Mouse (Mus musculus) MEL (cell line): Measurements from ENCODE around the gene Casz1. TPM values are rescaled to one million over a fixed set of nuclear protein-coding genes. Genes with fewer than 3 reads are reported as not detected.

ENCODE experiments used
- DNase-seq: peaks from one replicate; pipeline ENCODE4 v3.0.0; 2011; ENCODE audit warnings: low read depth, low spot score
- H3K27ac ChIP-seq: 2 replicates; pipeline ENCODE4 v1.5.1; 2012; ENCODE audit warnings: low read depth, mild to moderate bottlenecking, control low read depth, low read length, moderate library complexity; ENCODE audit not compliant: control insufficient read depth
- H3K27me3 ChIP-seq, 2 experiments: fragments of 150-350 bp in 1 of 2; sonication (generic) in 1 of 2; 2 replicates each; pipeline ENCODE4 v1.6.1; 2012; ENCODE audit warnings: low read length in 2 of 2, mild to moderate bottlenecking in 2 of 2, improper control_type of control experiment in 1 of 2, moderate library complexity in 1 of 2; ENCODE audit not compliant: insufficient read depth in 2 of 2, control insufficient read depth in 1 of 2
- H3K36me3 ChIP-seq, 2 experiments: 2 replicates each; pipeline ENCODE4 v1.6.1; 2012 to 2014; ENCODE audit warnings: low read length in 2 of 2, improper control_type of control experiment in 1 of 2, inconsistent platforms in 1 of 2, mild to moderate bottlenecking in 1 of 2; ENCODE audit not compliant: insufficient read depth in 2 of 2, control insufficient read depth in 1 of 2
- H3K4me1 ChIP-seq, 2 experiments: fragments of 150-350 bp in 1 of 2; sonication (generic) in 1 of 2; 2 replicates each; pipeline ENCODE4 v1.6.1; 2012; ENCODE audit warnings: low read length in 2 of 2, improper control_type of control experiment in 1 of 2, mild to moderate bottlenecking in 1 of 2; ENCODE audit not compliant: insufficient read depth in 2 of 2, control insufficient read depth in 1 of 2
- H3K4me3 ChIP-seq, 2 experiments: fragments of 150-350 bp in 1 of 2; sonication (generic) in 1 of 2; 2 replicates each; pipeline ENCODE4 v1.5.1; 2012; ENCODE audit warnings: low read depth in 2 of 2, low read length in 2 of 2, mild to moderate bottlenecking in 2 of 2, moderate library complexity in 2 of 2, control low read depth in 1 of 2, improper control_type of control experiment in 1 of 2; ENCODE audit not compliant: control insufficient read depth in 1 of 2, insufficient read depth in 1 of 2
- H3K79me2 ChIP-seq: 2 replicates; pipeline ENCODE4 v1.6.1; 2012; ENCODE audit warnings: mild to moderate bottlenecking, low read length, moderate library complexity; ENCODE audit not compliant: control insufficient read depth, poor library complexity, insufficient read depth
- H3K9ac ChIP-seq: 2 replicates; pipeline ENCODE4 v1.6.1; 2012; ENCODE audit warnings: low read depth, mild to moderate bottlenecking, control low read depth, low read length, moderate library complexity; ENCODE audit not compliant: control insufficient read depth, poor library complexity, severe bottlenecking
- H3K9me3 ChIP-seq: fragments of 150-350 bp; sonication (generic); replicated peaks from 2 replicates; pipeline ENCODE4 v1.6.1; 2012; ENCODE audit warnings: mild to moderate bottlenecking, low read length, improper control_type of control experiment, moderate library complexity; ENCODE audit not compliant: insufficient read depth
- BHLHE40 ChIP-seq: IDR thresholded peaks from 2 replicates; pipeline ENCODE4 v1.6.1; 2012; ENCODE audit warnings: low read depth, mild to moderate bottlenecking, inconsistent platforms, low read length, improper control_type of control experiment, borderline replicate concordance
- CTCF ChIP-seq, 3 experiments: IDR thresholded peaks in 2 of 3; conservative IDR thresholded peaks in 1 of 3; 2 replicates each; pipeline ENCODE4 v1.5.1; 2011 to 2012; ENCODE audit warnings: low read length in 3 of 3, low read depth in 2 of 3, mild to moderate bottlenecking in 2 of 3, improper control_type of control experiment in 1 of 3, inconsistent platforms in 1 of 3, mixed read lengths in 1 of 3, moderate library complexity in 1 of 3; ENCODE audit not compliant: control insufficient read depth in 1 of 3, insufficient read depth in 1 of 3, poor library complexity in 1 of 3, severe bottlenecking in 1 of 3
- E2F4 ChIP-seq: IDR thresholded peaks from 2 replicates; pipeline ENCODE4 v1.6.1; 2011; ENCODE audit warnings: low read depth, low read length, improper control_type of control experiment, borderline replicate concordance
- ELF1 ChIP-seq: IDR thresholded peaks from 2 replicates; pipeline ENCODE4 v1.6.1; 2014; ENCODE audit warnings: low read depth, mild to moderate bottlenecking, inconsistent platforms, low read length, improper control_type of control experiment, moderate library complexity
- EP300 ChIP-seq, 2 experiments: IDR thresholded peaks; 2 replicates each; pipeline ENCODE4 v1.6.1; 2011; ENCODE audit warnings: improper control_type of control experiment in 2 of 2, low read length in 2 of 2, low read depth in 1 of 2, mild to moderate bottlenecking in 1 of 2
- ETS1 ChIP-seq: IDR thresholded peaks from 2 replicates; pipeline ENCODE4 v1.6.1; 2012; ENCODE audit warnings: low read depth, mild to moderate bottlenecking, inconsistent platforms, low read length, improper control_type of control experiment, moderate library complexity
- GABPA ChIP-seq: IDR thresholded peaks from 2 replicates; pipeline ENCODE4 v1.6.1; 2012; ENCODE audit warnings: low read depth, mild to moderate bottlenecking, inconsistent platforms, low read length, improper control_type of control experiment, moderate library complexity
- HCFC1 ChIP-seq: IDR thresholded peaks from 2 replicates; pipeline ENCODE4 v1.6.1; 2012; ENCODE audit warnings: low read depth, mild to moderate bottlenecking, inconsistent platforms, low read length, improper control_type of control experiment, moderate library complexity
- JUND ChIP-seq: IDR thresholded peaks from 2 replicates; pipeline ENCODE4 v1.6.1; 2011; ENCODE audit warnings: low read depth, mild to moderate bottlenecking, improper control_type of control experiment, low read length
- KAT2A ChIP-seq: conservative IDR thresholded peaks from 2 replicates; pipeline ENCODE4 v1.6.1; 2012; ENCODE audit warnings: low read depth, low read length, improper control_type of control experiment, inconsistent platforms
- MEF2A ChIP-seq: IDR thresholded peaks from 2 replicates; pipeline ENCODE4 v1.6.1; 2014; ENCODE audit warnings: low read depth, mild to moderate bottlenecking, inconsistent platforms, low read length, improper control_type of control experiment; ENCODE audit not compliant: poor library complexity, insufficient replicate concordance, severe bottlenecking; ENCODE audit errors: extremely low read depth
- MYB ChIP-seq: IDR thresholded peaks from 2 replicates; pipeline ENCODE4 v1.6.1; 2011; ENCODE audit warnings: mild to moderate bottlenecking, low read depth, low read length, improper control_type of control experiment
- NRF1 ChIP-seq: IDR thresholded peaks from 2 replicates; pipeline ENCODE4 v1.6.1; 2014; ENCODE audit warnings: low read depth, mild to moderate bottlenecking, inconsistent platforms, low read length, improper control_type of control experiment, moderate library complexity; ENCODE audit not compliant: poor library complexity, insufficient read depth, severe bottlenecking
- POLR2AphosphoS5 ChIP-seq: IDR thresholded peaks from 2 replicates; pipeline ENCODE4 v1.6.1; 2012; ENCODE audit warnings: low read depth, borderline replicate concordance, mild to moderate bottlenecking, inconsistent platforms, low read length, moderate library complexity, mixed read lengths
- SIN3A ChIP-seq: IDR thresholded peaks from 2 replicates; pipeline ENCODE4 v1.6.1; 2012; ENCODE audit warnings: low read length, improper control_type of control experiment, inconsistent platforms
- TAL1 ChIP-seq: IDR thresholded peaks from 2 replicates; pipeline ENCODE4 v1.6.1; 2012; ENCODE audit warnings: mild to moderate bottlenecking, inconsistent platforms, low read length, moderate library complexity, mixed read lengths
- USF1 ChIP-seq: IDR thresholded peaks from 2 replicates; pipeline ENCODE4 v1.6.1; 2014; ENCODE audit warnings: low read depth, mild to moderate bottlenecking, inconsistent platforms, low read length, improper control_type of control experiment, moderate library complexity
- ZC3H11A ChIP-seq: IDR thresholded peaks from 2 replicates; pipeline ENCODE4 v1.6.1; 2012; ENCODE audit warnings: low read depth, mild to moderate bottlenecking, inconsistent platforms, low read length, improper control_type of control experiment
- ZMIZ1 ChIP-seq: IDR thresholded peaks from 2 replicates; pipeline ENCODE4 v1.6.1; 2012; ENCODE audit warnings: low read depth, mild to moderate bottlenecking, inconsistent platforms, low read length, improper control_type of control experiment, moderate library complexity
- polyA plus RNA-seq, 2 experiments: library from polyadenylated mRNA; stranded (reverse) in 1 of 2; unstranded in 1 of 2; fragments of >175 nt in 1 of 2; fragments of >200 nt in 1 of 2; gene quantifications; 2 replicates each; pipeline versions ENCODE4 v1.2.1 to v1.2.4; 2012; ENCODE audit warnings: low replicate concordance in 2 of 2, low read depth in 1 of 2; ENCODE audit not compliant: insufficient read length in 2 of 2, insufficient read depth in 1 of 2, missing spikeins in 1 of 2
- total RNA-seq: library from RNA; depleted of rRNA; stranded (reverse); fragments of 300-350 nt; gene quantifications from 2 replicates; pipeline ENCODE4 v1.2.3, GENCODE M21; 2012

The Casz1 gene
- total and polyA plus RNA-seq, 3 experiments: 1.3 to 3.2 TPM; not detected in 1

GRCm38 (mm10) chr4:148866812-148867470 is 62.7 kb downstream of the Casz1 start:
- no peak overlapping the region for H3K9ac ChIP-seq
- no peaks in the 10 kb centered on the region for H3K4me1 ChIP-seq
- no peaks in the 10 kb centered on the region for H3K9me3 ChIP-seq
- no peaks in the 10 kb centered on the region for H3K79me2 ChIP-seq
- peaks cover 0 to 2% of the 10 kb centered on the region in 2 experiments; a peak in 1 of 4 replicates for H3K27me3 ChIP-seq
- TF ChIP-seq JUND (no peak), E2F4 (no peak), USF1 (no peak), ETS1 (no peak), NRF1 (no peak), GABPA (no peak), HCFC1 (no peak)
- DNase-seq: no peak
- no peak overlapping the region for H3K27ac ChIP-seq
- H3K4me3 ChIP-seq: no peak overlapping the region
- H3K36me3 ChIP-seq: no peaks in the 10 kb centered on the region

GRCm38 (mm10) chr4:148867721-148868397 is 63.6 kb downstream of the Casz1 start:
- no peak for DNase-seq
- Histone ChIP-seq H3K27me3 (peaks cover 0 to 3% of the 10 kb centered on the region in 2 experiments; a peak in 1 of 4 replicates), H3K9ac (no peak overlapping the region), H3K27ac (no peak overlapping the region), H3K4me3 (no peak overlapping the region), H3K4me1 (no peaks in the 10 kb centered on the region), H3K9me3 (no peaks in the 10 kb centered on the region), H3K36me3 (no peaks in the 10 kb centered on the region), H3K79me2 (no peaks in the 10 kb centered on the region)
- no peak for TF ChIP-seq SIN3A
- TF ChIP-seq ZMIZ1: no peak
- TF ChIP-seq KAT2A: no peak
- TF ChIP-seq POLR2AphosphoS5: no peak
- TF ChIP-seq ETS1: no peak
- TF ChIP-seq JUND: no peak
- TF ChIP-seq MEF2A: no peak
- TF ChIP-seq BHLHE40: no peak
- TF ChIP-seq TAL1: no peak
- TF ChIP-seq CTCF (IDR thresholded peaks at IDR 0.05 in 2 of 3, conservative IDR thresholded peaks at IDR 0.05 in 1 of 3; ENCODE audit: control insufficient read depth in 1 of 3, insufficient read depth in 1 of 3, low read depth in 2 of 3, low read length in 3 of 3, poor library complexity in 1 of 3, severe bottlenecking in 1 of 3): no peak
- TF ChIP-seq ELF1: no peak
- no peak for TF ChIP-seq EP300 (IDR thresholded peaks at IDR 0.05; ENCODE audit: low read depth in 1 of 2, low read length in 2 of 2)
- TF ChIP-seq MYB: no peak
- no peak for TF ChIP-seq ZC3H11A
- no peak for TF ChIP-seq NRF1
